Mouse (Mus musculus) induced T-regulatory cell, adult 2 months (primary cell): ENCODE measurements around the gene Stn1.

Source experiments
- DNase-seq: peaks from one replicate; pipeline ENCODE4 v3.0.0-alpha.2; 2012; ENCODE audit warnings: low read depth

Gene Stn1

GRCm38 (mm10) chr19:47451476-47452113 is 85.7 kb downstream of the Stn1 start:
- peak; percentile 57 for DNase-seq
